Mouse (Mus musculus) midbrain, embryonic 12.5 days (tissue): ENCODE data around the gene Tmem199. TPM values are rescaled to one million over a fixed set of nuclear protein-coding genes. Genes with fewer than 3 reads are reported as not detected.
A peak's percentile ranks its signal among the peaks of the same experiment; 100 is the strongest.

ENCODE experiments used
- ATAC-seq: fragments of 200-750 bp; cut with Nextera tagmentation; 2 replicates; pipeline ENCODE4 v1.8.0; 2017; ENCODE audit warnings: low read depth, moderate TSS enrichment, moderate library complexity; ENCODE audit not compliant: low FRiP score
- H3K27ac ChIP-seq: fragments of 300-500 bp; sonication (generic); replicated peaks from 2 replicates; pipeline ENCODE4 v1.5.1; 2016; ENCODE audit warnings: mild to moderate bottlenecking
- H3K27me3 ChIP-seq: fragments of 300-500 bp; sonication (generic); 2 replicates; pipeline ENCODE4 v1.6.1; 2016; ENCODE audit warnings: mild to moderate bottlenecking
- H3K36me3 ChIP-seq: fragments of 300-500 bp; sonication (generic); 2 replicates; pipeline ENCODE4 v1.6.1; 2016
- H3K4me1 ChIP-seq: fragments of 300-500 bp; sonication (generic); 2 replicates; pipeline ENCODE4 v1.6.1; 2016
- H3K4me2 ChIP-seq: fragments of 300-500 bp; sonication (generic); replicated peaks from 2 replicates; pipeline ENCODE4 v1.6.1; 2016; ENCODE audit warnings: mild to moderate bottlenecking, moderate library complexity
- H3K4me3 ChIP-seq: fragments of 300-500 bp; sonication (generic); 2 replicates; pipeline ENCODE4 v1.5.1; 2016; ENCODE audit warnings: mild to moderate bottlenecking
- H3K9ac ChIP-seq: fragments of 300-500 bp; sonication (generic); replicated peaks from 2 replicates; pipeline ENCODE4 v1.6.1; 2016; ENCODE audit warnings: mild to moderate bottlenecking, moderate library complexity
- H3K9me3 ChIP-seq: fragments of 300-500 bp; sonication (generic); 2 replicates; pipeline ENCODE4 v1.6.1; 2016; ENCODE audit warnings: mild to moderate bottlenecking
- WGBS: fragments of 180-500 bp; shearing (Covaris S2); methylation state at CpG from one replicate; pipeline ENCODE4 v1.1.7; 2016; 5-methylcytosine and 5-hydroxymethylcytosine counted together
- polyA plus RNA-seq: library from polyadenylated mRNA; unstranded; fragments of >200 nt; fragmentation: Nextera tagmentation; extraction: Ambion mirVana; gene quantifications from 2 replicates; pipeline ENCODE4 v1.2.1, GENCODE M21; 2016

The Tmem199 gene
- 88.5 and 89.7 TPM in 2 replicates for polyA plus RNA-seq

GRCm38 (mm10) chr11:78512025-78512957 lies at the start of gene Tmem199, which contains the start of gene Poldip2:
Tmem199 (minus strand) TSS chr11:78512172.
Poldip2 (plus strand) TSS chr11:78512193.
- H3K4me2 ChIP-seq, result peak within 1 kb of the TSS; percentile 77
- ATAC-seq, result peak; percentile 94
- WGBS, result under 1% methylated on average over 67 of the region's 67 CpGs
- peak within 1 kb of the TSS; percentile 86 for H3K9ac ChIP-seq
- H3K36me3 ChIP-seq, result peaks cover 48% of the 10 kb centered on the region
- peaks cover 18% of the 10 kb centered on the region for H3K4me1 ChIP-seq
- peak within 1 kb of the TSS; percentile 83 for H3K4me3 ChIP-seq
- peak within 1 kb of the TSS; percentile 79 for H3K27ac ChIP-seq
- H3K27me3 ChIP-seq, result no peaks in the 10 kb centered on the region
- no peaks in the 10 kb centered on the region for H3K9me3 ChIP-seq

DNA sequence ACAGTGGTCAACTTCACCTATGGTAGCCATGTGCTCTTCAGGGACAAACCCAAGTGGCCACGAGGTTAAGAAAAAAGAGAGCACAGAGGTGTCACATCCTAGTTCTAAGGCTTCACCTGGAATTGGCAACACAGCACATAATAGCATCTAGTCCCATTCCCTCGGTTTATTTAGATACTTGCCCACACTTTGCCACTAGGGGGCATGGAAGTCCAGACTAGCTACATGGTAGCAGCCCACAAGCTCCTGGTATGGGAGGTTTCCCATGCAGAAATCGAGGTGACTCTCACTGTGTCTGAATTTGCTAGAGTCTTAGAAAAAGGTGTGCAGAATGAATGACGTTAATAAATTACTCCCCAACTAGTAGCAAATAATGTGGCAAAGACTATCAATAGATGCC lies 48.5 kb upstream of the Tmem199 start:
- Histone ChIP-seq H3K27me3 (no peaks in the 10 kb centered on the region), H3K4me2 (no peak overlapping the region), H3K27ac (no peak overlapping the region), H3K9me3 (no peaks in the 10 kb centered on the region), H3K9ac (no peak overlapping the region), H3K36me3 (peaks cover 2% of the 10 kb centered on the region; the same call in 1 of the 2 replicates), H3K4me3 (no peak overlapping the region), H3K4me1 (no peaks in the 10 kb centered on the region)
- WGBS, result 25% methylated on average over 4 of the region's 4 CpGs
- no peak for ATAC-seq

GRCm38 (mm10) chr11:78557241-78557640 lies 45.3 kb upstream of the Tmem199 start:
- ATAC-seq, result no peak
- no peaks in the 10 kb centered on the region for H3K9me3 ChIP-seq
- 0 out of 2 replicates have a peak overlapping the region, but pooled peaks have one; percentile 0 for H3K27ac ChIP-seq
- H3K27me3 ChIP-seq, result no peaks in the 10 kb centered on the region
- no peaks in the 10 kb centered on the region for H3K4me1 ChIP-seq
- no peak overlapping the region for H3K9ac ChIP-seq
- no peaks in the 10 kb centered on the region for H3K36me3 ChIP-seq
- no peak overlapping the region for H3K4me3 ChIP-seq
- 60% methylated on average over 8 of the region's 8 CpGs for WGBS
- H3K4me2 ChIP-seq, result no peak overlapping the region

DNA sequence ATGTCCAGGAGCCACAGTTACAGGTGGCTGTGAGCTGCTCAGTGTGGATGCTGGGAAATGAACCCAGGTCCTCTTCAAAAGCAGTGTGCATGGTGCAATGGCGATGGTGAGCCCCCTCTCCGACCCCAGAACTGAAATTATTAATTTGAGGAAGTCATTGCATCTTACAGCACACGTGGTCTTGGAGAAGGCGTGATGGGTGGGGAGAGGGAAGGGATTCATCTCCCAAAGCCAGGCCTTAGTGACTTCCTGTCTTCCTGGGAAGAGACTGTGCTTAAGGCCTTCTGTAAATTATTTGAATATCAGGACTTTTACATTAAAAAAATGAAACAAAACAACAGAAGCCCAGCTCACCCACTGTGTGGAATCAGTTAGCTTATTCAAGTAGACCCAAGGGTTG lies 44.1 kb upstream of the Tmem199 start:
- H3K36me3 ChIP-seq, result no peaks in the 10 kb centered on the region
- no peaks in the 10 kb centered on the region for H3K9me3 ChIP-seq
- no peaks in the 10 kb centered on the region for H3K4me1 ChIP-seq
- H3K27me3 ChIP-seq, result no peaks in the 10 kb centered on the region
- H3K27ac ChIP-seq, result no peak overlapping the region
- WGBS, result 87% methylated on average over 4 of the region's 4 CpGs
- H3K9ac ChIP-seq, result no peak overlapping the region
- no peak overlapping the region for H3K4me2 ChIP-seq
- no peak for ATAC-seq
- no peak overlapping the region for H3K4me3 ChIP-seq

GRCm38 (mm10) chr11:78555623-78556022 lies 43.7 kb upstream of the Tmem199 start:
- Histone ChIP-seq H3K9me3 (no peaks in the 10 kb centered on the region), H3K9ac (no peak overlapping the region), H3K27me3 (no peaks in the 10 kb centered on the region), H3K4me2 (no peak overlapping the region), H3K27ac (no peak overlapping the region), H3K36me3 (no peaks in the 10 kb centered on the region), H3K4me1 (no peaks in the 10 kb centered on the region), H3K4me3 (no peak overlapping the region)
- ATAC-seq, result no peak
- 87% methylated on average over 3 of the region's 3 CpGs for WGBS

GRCm38 (mm10) chr11:78551059-78551398 lies 39.1 kb upstream of the Tmem199 start:
- ATAC-seq, result peak; percentile 52; the same call in 1 of the 2 replicates
- WGBS, result 34% methylated on average over 6 of the region's 6 CpGs
- H3K27ac ChIP-seq, result peak overlapping the region; percentile 83
- H3K9ac ChIP-seq, result peak overlapping the region; percentile 65
- peaks cover 20% of the 10 kb centered on the region for H3K4me1 ChIP-seq
- no peaks in the 10 kb centered on the region for H3K9me3 ChIP-seq
- H3K27me3 ChIP-seq, result no peaks in the 10 kb centered on the region
- H3K4me3 ChIP-seq, result peak overlapping the region; percentile 62
- no peaks in the 10 kb centered on the region for H3K36me3 ChIP-seq
- H3K4me2 ChIP-seq, result peak overlapping the region; percentile 75

- Histone ChIP-seq H3K27me3 (no peaks in the 10 kb centered on the region), H3K36me3 (0 out of 2 replicates have a peak, but pooled peaks cover 5% of the 10 kb centered on the region), H3K4me1 (peaks cover 20% of the 10 kb centered on the region), H3K27ac (peak within 1 kb of the TSS; percentile 83), H3K4me2 (peak within 1 kb of the TSS; percentile 75), H3K4me3 (peak within 1 kb of the TSS; percentile 62), H3K9ac (peak within 1 kb of the TSS; percentile 69), H3K9me3 (no peaks in the 10 kb centered on the region)
- peak; percentile 100 for ATAC-seq
- WGBS, result under 1% methylated on average over 60 of the region's 60 CpGs
Observed at GRCm38 (mm10) chr11:78550168-78551058, 38.4 kb upstream of the Tmem199 start, which contains the start of gene Tmem97. Tmem97 (minus strand) TSS chr11:78550777.

GRCm38 (mm10) chr11:78549491-78549987 lies 37.6 kb upstream of the Tmem199 start:
- peaks cover 20% of the 10 kb centered on the region for H3K4me1 ChIP-seq
- H3K9ac ChIP-seq, result peak overlapping the region; percentile 69
- H3K27ac ChIP-seq, result no peak overlapping the region
- H3K4me2 ChIP-seq, result peak overlapping the region; percentile 75
- ATAC-seq, result no peak
- 14% methylated on average over 5 of the region's 5 CpGs for WGBS
- no peaks in the 10 kb centered on the region for H3K9me3 ChIP-seq
- H3K36me3 ChIP-seq, result 0 out of 2 replicates have a peak, but pooled peaks cover 11% of the 10 kb centered on the region
- no peaks in the 10 kb centered on the region for H3K27me3 ChIP-seq
- H3K4me3 ChIP-seq, result peak overlapping the region; percentile 62

GRCm38 (mm10) chr11:78547718-78548460 lies 35.9 kb upstream of the Tmem199 start:
- Histone ChIP-seq H3K27ac (no peak overlapping the region), H3K36me3 (peaks cover 23% of the 10 kb centered on the region), H3K4me1 (peaks cover 20% of the 10 kb centered on the region), H3K9ac (no peak overlapping the region), H3K27me3 (no peaks in the 10 kb centered on the region), H3K4me3 (no peak overlapping the region), H3K9me3 (no peaks in the 10 kb centered on the region), H3K4me2 (no peak overlapping the region)
- ATAC-seq, result no peak
- 88% methylated on average over 2 of the region's 2 CpGs for WGBS

DNA sequence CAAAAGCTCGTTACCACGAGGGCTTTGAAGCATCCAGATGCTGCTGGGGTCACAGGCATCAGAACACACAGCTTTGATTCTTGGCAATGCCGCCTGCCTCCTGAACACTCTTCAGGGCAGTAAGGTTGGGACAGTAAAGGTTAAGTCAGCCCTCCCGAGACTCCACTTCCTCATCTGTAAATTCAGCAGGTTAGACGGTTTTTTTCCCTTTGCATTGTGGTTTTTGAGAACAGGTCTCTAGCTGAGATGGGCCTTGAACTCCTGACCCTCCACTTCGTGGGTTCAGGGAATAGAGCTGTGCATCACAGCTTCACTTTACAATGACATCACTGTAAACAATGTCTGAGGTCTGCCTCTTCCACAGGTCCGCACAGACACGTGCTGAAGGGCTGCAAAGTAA lies 33.2 kb upstream of the Tmem199 start:
- Histone ChIP-seq H3K27ac (no peak overlapping the region), H3K27me3 (no peaks in the 10 kb centered on the region), H3K4me1 (peaks cover 20% of the 10 kb centered on the region), H3K9ac (no peak overlapping the region), H3K9me3 (no peaks in the 10 kb centered on the region), H3K4me3 (no peak overlapping the region), H3K4me2 (no peak overlapping the region), H3K36me3 (peaks cover 42% of the 10 kb centered on the region)
- 79% methylated on average over 8 of the region's 8 CpGs for WGBS
- ATAC-seq, result no peak

- Histone ChIP-seq H3K4me2 (no peak overlapping the region), H3K36me3 (peaks cover 48% of the 10 kb centered on the region), H3K4me3 (no peak overlapping the region), H3K4me1 (peaks cover 14% of the 10 kb centered on the region), H3K27me3 (no peaks in the 10 kb centered on the region), H3K9me3 (no peaks in the 10 kb centered on the region), H3K9ac (no peak overlapping the region), H3K27ac (no peak overlapping the region)
- WGBS, result 95% methylated on average over 7 of the region's 7 CpGs
- no peak for ATAC-seq
Observed at GRCm38 (mm10) chr11:78544449-78545111, 32.6 kb upstream of the Tmem199 start.
